Mouse (Mus musculus): ENCODE measurements around the gene Krtcap2.

- TF ChIP-seq CTCF (IDR thresholded peaks at IDR 0.05; ENCODE audit: borderline replicate concordance, control insufficient read depth, extremely low read depth, insufficient read depth, low read length, poor library complexity), result no peak
- no peak for TF ChIP-seq POLR2A (IDR thresholded peaks at IDR 0.05; ENCODE audit: control insufficient read depth, extremely low read depth, insufficient read depth, low read length, poor library complexity)
Measured at GRCm38 (mm10) chr3:89276061-89276460, 30.3 kb downstream of the Krtcap2 start.

All from thymus, adult 2 months (tissue).